Mouse (Mus musculus): ENCODE results near the gene 4930562C15Rik.

- TF ChIP-seq ZNF384 (IDR thresholded peaks at IDR 0.05; ENCODE audit: low read depth, low read length) (no peak), MAFK (IDR thresholded peaks at IDR 0.05; ENCODE audit: insufficient read depth, low read depth, low read length) (no peak), HCFC1 (IDR thresholded peaks at IDR 0.05; ENCODE audit: borderline replicate concordance, insufficient read depth, low read length) (no peak), ZC3H11A (IDR thresholded peaks at IDR 0.05; ENCODE audit: borderline replicate concordance, low read depth, low read length) (no peak), CHD2 (IDR thresholded peaks at IDR 0.05; ENCODE audit: low read depth, low read length) (no peak)
Observed at GRCm38 (mm10) chr16:4907386-4907785, 72.2 kb downstream of the 4930562C15Rik start.

Data from ES-E14 (cell line).